Mouse (Mus musculus): ENCODE results near the gene Pnpt1. TPM values are rescaled to one million over a fixed set of nuclear protein-coding genes. Genes with fewer than 3 reads are reported as not detected.

Gene Pnpt1
- 27.5 and 39.0 TPM in 2 replicates for polyA plus RNA-seq (2016; fragmentation: Nextera tagmentation; extraction: Ambion mirVana)

DNA sequence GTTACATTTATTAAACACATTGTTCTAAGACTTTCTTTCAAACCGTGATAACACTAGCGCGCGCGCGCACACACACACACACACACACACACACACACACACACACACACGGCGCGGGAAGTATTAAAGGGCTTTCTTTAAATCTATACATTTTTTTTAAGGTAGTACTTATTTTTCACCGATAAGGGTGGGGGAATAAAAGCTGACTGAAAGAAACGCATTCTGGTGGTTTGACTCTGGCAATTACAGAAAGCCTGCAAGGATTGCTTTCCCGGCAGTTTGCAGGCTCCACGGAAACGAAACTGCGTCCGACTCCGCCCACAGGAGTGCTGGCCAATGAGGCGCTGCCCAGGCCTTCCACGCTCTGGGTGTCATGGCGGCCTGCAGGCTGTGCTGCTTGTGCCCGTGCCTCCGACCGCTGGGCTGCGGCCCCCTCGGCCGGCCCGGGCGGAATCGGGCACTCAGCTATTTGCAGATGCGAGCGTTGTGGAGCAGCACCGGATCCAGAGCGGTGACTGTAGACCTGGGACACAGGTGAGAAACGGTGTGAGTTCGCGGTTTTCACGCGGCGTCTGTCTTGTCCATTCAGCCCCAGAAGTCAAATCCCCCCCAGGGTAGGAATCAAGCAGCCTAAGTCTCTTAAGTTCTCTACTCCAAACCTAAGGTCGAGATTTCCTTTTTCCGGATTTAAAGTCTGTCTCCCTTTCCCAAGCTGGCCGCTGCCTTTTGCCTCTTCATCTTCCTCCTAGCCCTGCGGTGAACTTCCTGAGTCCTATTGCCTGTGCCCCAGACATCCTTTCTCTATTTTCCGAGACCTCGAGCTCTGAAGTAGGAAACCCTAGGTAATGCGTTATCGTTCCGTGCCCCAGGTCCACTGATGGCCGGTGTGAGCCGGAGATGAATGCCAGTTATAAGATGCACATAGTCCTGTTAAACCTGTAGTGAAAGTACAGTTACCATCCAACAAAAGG is at the start of gene Pnpt1:
Gene Pnpt1 (plus strand): TSS at position 360 of the 971 bp plus-strand sequence.
- Histone ChIP-seq H3K4me1 (replicated peaks) (peaks cover 8% of the 10 kb centered on the region; the same call in 1 of the 2 replicates), H3K9me3 (no peaks in the 10 kb centered on the region), H3K27ac (peak within 1 kb of the TSS; percentile 94), H3K27me3 (ENCODE audit: insufficient read depth, poor library complexity, severe bottlenecking) (no peaks in the 10 kb centered on the region), H3K36me3 (peaks cover 21% of the 10 kb centered on the region), H3K4me3 (peak within 1 kb of the TSS; percentile 88)
- whole genome bisulfite sequencing: 9% methylated on average over 50 of the region's 50 CpGs
- peak; percentile 92 for DNase-seq (ENCODE audit: low spot score)

GRCm38 (mm10) chr11:29092403-29092802 is 38.1 kb upstream of the Pnpt1 start:
- Histone ChIP-seq H3K27me3 (ENCODE audit: insufficient read depth, poor library complexity, severe bottlenecking) (no peaks in the 10 kb centered on the region), H3K4me1 (replicated peaks) (no peaks in the 10 kb centered on the region), H3K9me3 (no peaks in the 10 kb centered on the region), H3K27ac (no peak overlapping the region), H3K36me3 (no peaks in the 10 kb centered on the region), H3K4me3 (no peak overlapping the region)
- WGBS: 85% methylated on average over 2 of the region's 2 CpGs
- DNase-seq (ENCODE audit: low spot score): no peak

DNA sequence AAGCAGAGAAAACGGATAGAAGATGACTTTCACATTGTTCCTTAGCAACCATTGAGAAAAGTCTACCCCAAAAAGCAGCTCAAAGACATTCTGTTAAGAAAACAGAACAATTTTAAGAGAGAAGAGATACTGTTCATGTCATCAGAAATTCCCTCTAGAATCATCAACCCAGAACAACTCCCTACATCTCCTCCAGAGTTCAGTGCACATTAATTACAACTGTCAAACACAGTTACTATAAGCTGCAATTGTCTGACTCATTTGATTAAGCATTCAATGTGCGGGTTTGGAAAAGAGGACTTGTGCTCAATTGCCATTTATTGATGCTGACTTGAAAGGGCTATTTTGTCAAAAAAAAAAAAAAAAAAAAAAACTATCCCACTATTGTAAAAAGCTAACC is 31.6 kb upstream of the Pnpt1 start:
- no peak for DNase-seq (ENCODE audit: low spot score)
- H3K27ac ChIP-seq: no peak overlapping the region
- no peaks in the 10 kb centered on the region for H3K9me3 ChIP-seq
- H3K4me3 ChIP-seq: no peak overlapping the region
- no peaks in the 10 kb centered on the region for H3K36me3 ChIP-seq
- H3K27me3 ChIP-seq (ENCODE audit: insufficient read depth, poor library complexity, severe bottlenecking): no peaks in the 10 kb centered on the region
- WGBS: 43% methylated on average over 2 of the region's 2 CpGs
- 0 out of 2 replicates have a peak, but pooled peaks cover 4% of the 10 kb centered on the region for H3K4me1 ChIP-seq (replicated peaks)

DNA sequence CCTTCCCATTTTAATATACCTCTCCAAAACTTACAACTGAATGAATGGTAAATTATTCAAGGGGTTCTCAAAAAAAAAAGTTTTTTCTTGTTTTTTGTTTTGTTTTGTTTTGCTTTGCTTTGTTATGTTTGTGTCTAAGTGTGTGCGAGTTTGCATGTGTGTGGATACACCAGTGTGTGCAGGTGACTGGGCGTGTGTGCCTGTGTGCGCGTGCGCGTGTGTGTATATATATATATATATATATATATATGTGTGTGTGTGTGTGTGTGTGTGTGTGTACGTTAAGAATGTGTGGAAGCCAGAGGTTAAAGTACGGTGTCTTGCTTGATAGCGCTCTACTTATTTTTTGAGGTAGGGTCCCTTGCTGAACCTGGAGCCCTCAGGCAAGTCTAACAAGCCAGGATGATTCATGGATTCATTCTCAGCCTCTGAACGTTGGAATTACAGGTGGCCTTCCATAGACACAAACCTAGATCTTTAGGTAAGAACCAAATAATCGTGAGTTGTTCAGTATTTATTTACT is 621 bp upstream of the Pnpt1 start:
- H3K27me3 ChIP-seq (ENCODE audit: insufficient read depth, poor library complexity, severe bottlenecking): no peaks in the 10 kb centered on the region
- 77% methylated on average over 11 of the region's 11 CpGs for WGBS
- peaks cover 13% of the 10 kb centered on the region for H3K36me3 ChIP-seq
- H3K9me3 ChIP-seq: no peaks in the 10 kb centered on the region
- peak overlapping the region; percentile 94 for H3K27ac ChIP-seq
- peak overlapping the region; percentile 88 for H3K4me3 ChIP-seq
- no peak for DNase-seq (ENCODE audit: low spot score)
- H3K4me1 ChIP-seq (replicated peaks): peaks cover 8% of the 10 kb centered on the region; the same call in 1 of the 2 replicates

GRCm38 (mm10) chr11:29140671-29141070 is 10.1 kb downstream of the Pnpt1 start:
- no peak overlapping the region for H3K4me3 ChIP-seq
- no peak for DNase-seq (ENCODE audit: low spot score)
- no peaks in the 10 kb centered on the region for H3K27me3 ChIP-seq (ENCODE audit: insufficient read depth, poor library complexity, severe bottlenecking)
- no peak overlapping the region for H3K27ac ChIP-seq
- WGBS: 74% methylated on average over 1 of the region's 1 CpGs
- H3K9me3 ChIP-seq: no peaks in the 10 kb centered on the region
- no peaks in the 10 kb centered on the region for H3K4me1 ChIP-seq (replicated peaks)
- H3K36me3 ChIP-seq: peaks cover 79% of the 10 kb centered on the region

GRCm38 (mm10) chr11:29148901-29149300 is 18.4 kb downstream of the Pnpt1 start:
- Histone ChIP-seq H3K36me3 (peaks cover 73% of the 10 kb centered on the region), H3K4me1 (replicated peaks) (no peaks in the 10 kb centered on the region), H3K9me3 (no peaks in the 10 kb centered on the region), H3K27ac (no peak overlapping the region), H3K4me3 (no peak overlapping the region), H3K27me3 (ENCODE audit: insufficient read depth, poor library complexity, severe bottlenecking) (no peaks in the 10 kb centered on the region)
- 87% methylated on average over 2 of the region's 2 CpGs for WGBS
- no peak for DNase-seq (ENCODE audit: low spot score)

- 92% methylated on average over 4 of the region's 4 CpGs for WGBS
- H3K36me3 ChIP-seq: peaks cover 48% of the 10 kb centered on the region
These were observed 33.0 kb downstream of the Pnpt1 start for GRCm38 (mm10) chr11:29163569-29163968.

GRCm38 (mm10) chr11:29171959-29172391 is 41.4 kb downstream of the Pnpt1 start:
- peak; percentile 31 for DNase-seq (ENCODE audit: low spot score)
- Histone ChIP-seq H3K27ac (peak overlapping the region; percentile 99), H3K4me1 (replicated peaks) (peaks cover 24% of the 10 kb centered on the region), H3K36me3 (no peaks in the 10 kb centered on the region), H3K9me3 (no peaks in the 10 kb centered on the region), H3K27me3 (ENCODE audit: insufficient read depth, poor library complexity, severe bottlenecking) (no peaks in the 10 kb centered on the region), H3K4me3 (peak overlapping the region; percentile 94)
- under 1% methylated on average over 34 of the region's 34 CpGs for WGBS

More at GRCm38 (mm10) chr11:29163569-29163968, 33.0 kb downstream of the Pnpt1 start:
- Histone ChIP-seq H3K27ac (no peak overlapping the region), H3K4me3 (no peak overlapping the region), H3K4me1 (replicated peaks) (no peaks in the 10 kb centered on the region), H3K9me3 (no peaks in the 10 kb centered on the region), H3K27me3 (ENCODE audit: insufficient read depth, poor library complexity, severe bottlenecking) (no peaks in the 10 kb centered on the region)
- DNase-seq (ENCODE audit: low spot score): no peak

- no peaks in the 10 kb centered on the region for H3K27me3 ChIP-seq (ENCODE audit: insufficient read depth, poor library complexity, severe bottlenecking)
- no peaks in the 10 kb centered on the region for H3K9me3 ChIP-seq
- peaks cover 24% of the 10 kb centered on the region for H3K4me1 ChIP-seq (replicated peaks)
- DNase-seq (ENCODE audit: low spot score): peak; percentile 98
- H3K36me3 ChIP-seq: 0 out of 2 replicates have a peak, but pooled peaks cover under 1% of the 10 kb centered on the region
- H3K27ac ChIP-seq: peak within 1 kb of the TSS; percentile 99
- under 1% methylated on average over 50 of the region's 50 CpGs for WGBS
- H3K4me3 ChIP-seq: peak within 1 kb of the TSS; percentile 94
These were observed 42.1 kb downstream of the Pnpt1 start, which contains the start of gene Ppp4r3b for GRCm38 (mm10) chr11:29172563-29173124. Gene Ppp4r3b (plus strand): TSS chr11:29172890.

- Histone ChIP-seq H3K27me3 (ENCODE audit: insufficient read depth, poor library complexity, severe bottlenecking) (no peaks in the 10 kb centered on the region), H3K36me3 (peaks cover 4% of the 10 kb centered on the region; the same call in 1 of the 2 replicates), H3K9me3 (no peaks in the 10 kb centered on the region), H3K4me1 (replicated peaks) (peaks cover 24% of the 10 kb centered on the region), H3K27ac (peak overlapping the region; percentile 99), H3K4me3 (peak overlapping the region; percentile 94)
- DNase-seq (ENCODE audit: low spot score): peak; percentile 70
- under 1% methylated on average over 38 of the region's 38 CpGs for WGBS
These were observed 42.6 kb downstream of the Pnpt1 start for GRCm38 (mm10) chr11:29173125-29173631.

DNA sequence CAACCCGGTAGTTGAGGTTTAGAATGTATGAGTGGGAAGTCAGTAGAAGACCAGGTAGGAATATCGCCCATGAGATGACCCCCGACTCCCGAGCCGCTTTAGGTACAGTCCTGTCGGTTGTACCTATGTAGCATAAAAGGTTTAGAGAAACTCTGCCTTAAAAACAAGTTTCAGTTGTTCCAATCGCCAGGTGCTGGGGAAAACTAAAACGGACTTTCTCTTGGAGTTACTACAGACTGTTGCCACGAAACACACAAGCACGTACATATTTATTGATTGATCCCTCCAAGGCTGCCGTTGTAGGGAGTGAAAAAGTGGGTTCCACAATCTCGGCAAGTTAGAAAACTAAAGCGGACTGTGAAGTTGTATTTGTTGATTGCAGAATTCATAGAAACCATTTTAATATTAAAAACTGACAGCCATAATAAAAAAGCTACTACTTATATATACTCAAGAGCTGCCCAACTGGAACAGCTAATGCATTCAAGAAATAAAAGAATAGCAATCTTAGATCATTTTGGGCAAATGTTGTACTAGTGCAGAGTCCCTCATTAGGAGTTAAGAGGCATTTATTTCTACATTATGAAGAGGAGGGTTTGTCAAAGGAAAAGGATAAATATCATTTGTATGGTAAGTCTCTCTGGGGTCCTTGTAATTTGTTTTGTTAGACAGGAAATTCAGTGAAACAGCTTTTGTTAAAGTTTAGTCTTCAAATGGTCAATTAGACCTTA is 43.3 kb downstream of the Pnpt1 start:
- H3K9me3 ChIP-seq: no peaks in the 10 kb centered on the region
- H3K27ac ChIP-seq: peak overlapping the region; percentile 99
- H3K4me1 ChIP-seq (replicated peaks): peaks cover 24% of the 10 kb centered on the region
- no peak for DNase-seq (ENCODE audit: low spot score)
- peak overlapping the region; percentile 94 for H3K4me3 ChIP-seq
- WGBS: 11% methylated on average over 13 of the region's 13 CpGs
- H3K36me3 ChIP-seq: peaks cover 6% of the 10 kb centered on the region
- no peaks in the 10 kb centered on the region for H3K27me3 ChIP-seq (ENCODE audit: insufficient read depth, poor library complexity, severe bottlenecking)

GRCm38 (mm10) chr11:29179319-29179718 is 48.8 kb downstream of the Pnpt1 start:
- DNase-seq (ENCODE audit: low spot score): no peak
- H3K36me3 ChIP-seq: peaks cover 38% of the 10 kb centered on the region
- H3K27me3 ChIP-seq (ENCODE audit: insufficient read depth, poor library complexity, severe bottlenecking): no peaks in the 10 kb centered on the region
- no peaks in the 10 kb centered on the region for H3K9me3 ChIP-seq
- H3K4me1 ChIP-seq (replicated peaks): peaks cover 6% of the 10 kb centered on the region
- H3K27ac ChIP-seq: no peak overlapping the region
- WGBS: 96% methylated on average over 1 of the region's 1 CpGs
- H3K4me3 ChIP-seq: no peak overlapping the region

Measured in hindbrain, embryonic 10.5 days (tissue).